Mouse (Mus musculus): ENCODE data around the gene Taf3. TPM values are rescaled to one million over a fixed set of nuclear protein-coding genes. Genes with fewer than 3 reads are reported as not detected.

The Taf3 gene
- polyA plus RNA-seq, 1 experiment: 7.0 TPM

DNA sequence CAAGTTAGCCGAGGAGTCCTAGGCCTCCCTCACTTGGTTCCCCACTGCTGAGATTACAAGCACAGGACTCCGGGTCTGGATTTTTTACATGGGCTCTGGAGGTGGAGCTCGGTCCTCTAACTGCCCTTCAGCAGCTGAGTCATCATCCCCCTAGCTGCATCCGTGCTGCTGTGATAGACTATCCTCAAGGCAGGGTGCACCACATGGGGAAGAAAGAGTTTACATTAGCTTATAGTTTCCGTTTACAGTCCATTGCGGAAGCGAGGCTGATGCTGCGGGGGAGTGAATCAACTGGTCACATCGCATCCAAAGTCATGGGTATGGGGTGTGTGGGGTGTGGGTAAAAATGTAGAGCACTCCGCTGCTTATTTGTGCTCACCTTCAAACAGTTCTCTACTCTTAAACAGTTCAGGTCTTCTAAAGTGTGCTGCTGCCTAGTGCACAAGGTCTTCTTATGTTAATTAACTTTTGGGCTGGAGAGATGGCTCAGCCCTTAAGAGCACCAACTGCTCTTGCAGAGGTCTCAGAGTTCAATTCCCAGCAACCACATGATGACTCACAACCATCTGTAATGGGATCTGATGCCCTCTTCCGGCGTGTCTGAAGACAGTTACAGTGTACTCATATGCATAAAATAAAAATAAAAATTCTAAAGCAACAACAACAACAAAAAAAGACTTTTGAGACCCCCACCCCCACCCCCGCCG, 144.4 kb downstream of the Taf3 start:
- Histone ChIP-seq H3K36me3 (ENCODE audit: control insufficient read depth, insufficient read depth) (no peaks in the 10 kb centered on the region), H3K27me3 (ENCODE audit: control insufficient read depth, insufficient read depth, insufficient read length) (no peaks in the 10 kb centered on the region), H3K79me3 (ENCODE audit: low read depth) (no peaks in the 10 kb centered on the region), H3K4me3 (ENCODE audit: insufficient read depth, poor library complexity, severe bottlenecking) (no peak overlapping the region), H3ac (ENCODE audit: control insufficient read depth, insufficient read length, low read depth) (no peak overlapping the region), H3K79me2 (ENCODE audit: control insufficient read depth, insufficient read depth) (no peaks in the 10 kb centered on the region)
- no peak for TF ChIP-seq CEBPB (IDR thresholded peaks at IDR 0.05; ENCODE audit: low read depth)
- no peak for TF ChIP-seq MAX (IDR thresholded peaks at IDR 0.05)
- no peak for TF ChIP-seq FOSL1 (IDR thresholded peaks at IDR 0.05; ENCODE audit: insufficient read depth, low read length, poor library complexity, severe bottlenecking)
- TF ChIP-seq MYOD1 (IDR thresholded peaks at IDR 0.05; ENCODE audit: control insufficient read depth, insufficient read length, low read depth): no peak
- no peak for TF ChIP-seq CTCF (IDR thresholded peaks at IDR 0.05; ENCODE audit: control insufficient read depth, insufficient read depth, insufficient read length)
- TF ChIP-seq MYOG (IDR thresholded peaks at IDR 0.05; ENCODE audit: control insufficient read depth, extremely low read depth, insufficient read length): no peak
- TF ChIP-seq USF1 (IDR thresholded peaks at IDR 0.05; ENCODE audit: low read depth): no peak

DNA sequence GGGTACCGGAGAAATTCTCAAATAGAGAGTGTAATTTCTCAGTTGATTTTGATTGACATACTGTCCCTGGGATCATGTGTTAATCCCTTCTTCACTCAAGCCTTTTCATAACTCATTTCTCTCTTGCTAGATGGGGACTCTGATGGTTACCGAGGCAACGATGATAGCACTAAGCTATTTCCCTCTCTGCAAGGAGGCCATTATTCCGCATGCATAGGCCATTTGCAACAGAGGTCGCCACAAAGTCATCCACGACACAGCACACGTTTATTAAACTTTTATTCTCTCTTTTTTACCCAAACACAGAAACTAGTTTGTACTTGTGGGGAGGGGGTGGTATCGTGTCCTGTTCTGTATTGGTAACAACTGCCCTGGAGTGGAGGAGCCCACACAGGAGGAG, 150.6 kb downstream of the Taf3 start:
- Histone ChIP-seq H3K4me3 (ENCODE audit: insufficient read depth, poor library complexity, severe bottlenecking) (no peak overlapping the region), H3ac (ENCODE audit: control insufficient read depth, insufficient read length, low read depth) (no peak overlapping the region), H3K27me3 (ENCODE audit: control insufficient read depth, insufficient read depth, insufficient read length) (no peaks in the 10 kb centered on the region), H3K36me3 (ENCODE audit: control insufficient read depth, insufficient read depth) (no peaks in the 10 kb centered on the region), H3K79me3 (ENCODE audit: low read depth) (no peaks in the 10 kb centered on the region), H3K79me2 (ENCODE audit: control insufficient read depth, insufficient read depth) (no peaks in the 10 kb centered on the region)
- no peak for TF ChIP-seq MAX (IDR thresholded peaks at IDR 0.05)
- TF ChIP-seq CTCF (IDR thresholded peaks at IDR 0.05; ENCODE audit: control insufficient read depth, insufficient read depth, insufficient read length): no peak
- no peak for TF ChIP-seq CEBPB (IDR thresholded peaks at IDR 0.05; ENCODE audit: low read depth)
- TF ChIP-seq MYOD1 (IDR thresholded peaks at IDR 0.05; ENCODE audit: control insufficient read depth, insufficient read length, low read depth): no peak
- TF ChIP-seq MYOG (IDR thresholded peaks at IDR 0.05; ENCODE audit: control insufficient read depth, extremely low read depth, insufficient read length): no peak
- TF ChIP-seq FOSL1 (IDR thresholded peaks at IDR 0.05; ENCODE audit: insufficient read depth, low read length, poor library complexity, severe bottlenecking): no peak
- TF ChIP-seq USF1 (IDR thresholded peaks at IDR 0.05; ENCODE audit: low read depth): no peak

DNA sequence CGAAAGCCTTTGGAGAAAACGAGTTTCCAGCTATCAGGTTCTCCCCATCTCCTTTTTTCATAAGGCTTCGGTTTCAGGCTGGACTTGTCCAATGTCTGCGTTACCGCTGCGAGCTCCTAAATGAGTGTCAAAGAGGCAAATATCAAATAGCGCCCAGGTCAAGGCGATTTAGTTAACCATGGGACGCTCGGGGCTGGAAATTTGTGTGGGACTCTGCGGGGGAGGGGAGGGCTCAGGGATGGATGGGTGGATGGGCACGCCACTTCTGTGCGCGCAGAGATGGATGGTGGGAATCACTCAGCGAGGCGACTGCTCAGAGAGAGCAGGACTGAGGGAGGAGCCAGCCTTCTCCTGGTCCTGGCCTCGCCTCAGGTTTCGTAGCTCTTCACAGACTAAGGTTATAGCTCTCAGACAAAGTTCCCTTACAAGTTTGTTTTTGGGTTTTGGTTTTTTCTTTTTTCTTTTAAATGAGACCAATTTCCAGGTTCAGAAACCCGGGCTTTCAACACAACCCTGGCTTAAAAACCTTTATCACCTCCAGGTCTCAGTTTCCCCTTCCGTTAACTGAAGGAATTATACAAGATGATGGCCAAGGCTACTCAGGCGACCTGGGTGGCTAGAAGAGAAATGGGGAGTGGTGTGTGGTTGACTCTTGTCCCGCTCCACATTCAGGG, 152.2 kb downstream of the Taf3 start:
- Histone ChIP-seq H3K36me3 (ENCODE audit: control insufficient read depth, insufficient read depth) (no peaks in the 10 kb centered on the region), H3K79me3 (ENCODE audit: low read depth) (no peaks in the 10 kb centered on the region), H3K4me3 (ENCODE audit: insufficient read depth, poor library complexity, severe bottlenecking) (no peak overlapping the region), H3ac (ENCODE audit: control insufficient read depth, insufficient read length, low read depth) (no peak overlapping the region), H3K27me3 (ENCODE audit: control insufficient read depth, insufficient read depth, insufficient read length) (no peaks in the 10 kb centered on the region), H3K79me2 (ENCODE audit: control insufficient read depth, insufficient read depth) (no peaks in the 10 kb centered on the region)
- TF ChIP-seq MYOG (IDR thresholded peaks at IDR 0.05; ENCODE audit: control insufficient read depth, extremely low read depth, insufficient read length) (no peak), CEBPB (IDR thresholded peaks at IDR 0.05; ENCODE audit: low read depth) (no peak), FOSL1 (IDR thresholded peaks at IDR 0.05; ENCODE audit: insufficient read depth, low read length, poor library complexity, severe bottlenecking) (no peak), MAX (IDR thresholded peaks at IDR 0.05) (no peak), MYOD1 (IDR thresholded peaks at IDR 0.05; ENCODE audit: control insufficient read depth, insufficient read length, low read depth) (no peak), USF1 (IDR thresholded peaks at IDR 0.05; ENCODE audit: low read depth) (no peak), CTCF (IDR thresholded peaks at IDR 0.05; ENCODE audit: control insufficient read depth, insufficient read depth, insufficient read length) (no peak)

DNA sequence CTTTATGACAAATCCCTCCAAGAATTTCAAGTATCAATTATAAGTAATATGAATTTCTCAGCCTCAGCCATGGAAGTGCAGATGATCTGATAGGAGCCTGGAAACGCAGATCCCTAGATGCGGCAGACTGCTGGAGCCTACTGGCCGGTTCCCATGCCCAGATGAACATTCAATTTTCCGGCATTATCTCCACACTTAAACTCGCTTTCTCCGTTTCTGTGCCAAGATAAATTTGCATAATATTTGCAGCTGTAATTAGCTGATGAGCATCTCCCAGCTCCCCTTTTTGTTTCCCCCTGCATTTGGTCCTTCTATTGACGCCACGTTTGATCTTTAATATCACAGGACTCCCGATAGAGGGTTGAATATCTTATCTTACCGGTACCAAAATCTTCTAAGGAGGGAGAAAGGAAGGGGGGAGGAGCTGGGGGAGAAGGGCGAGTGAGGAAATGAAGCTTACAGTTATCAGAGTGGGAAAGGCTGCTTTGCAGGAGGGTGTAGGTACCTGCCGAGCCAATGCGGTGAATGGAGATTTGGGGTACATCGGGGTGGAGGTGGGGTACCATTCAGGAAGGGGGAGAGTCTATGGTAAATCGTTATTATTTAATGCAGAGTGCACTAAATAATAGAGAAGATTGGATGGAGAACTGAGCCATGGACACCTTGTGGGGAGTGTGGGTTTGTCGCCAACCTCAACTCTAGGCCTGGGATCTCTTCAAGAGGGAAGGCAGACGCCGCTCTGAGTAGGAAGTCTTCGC, 153.4 kb downstream of the Taf3 start:
- Histone ChIP-seq H3K4me3 (ENCODE audit: insufficient read depth, poor library complexity, severe bottlenecking) (no peak overlapping the region), H3K79me2 (ENCODE audit: control insufficient read depth, insufficient read depth) (no peaks in the 10 kb centered on the region), H3ac (ENCODE audit: control insufficient read depth, insufficient read length, low read depth) (no peak overlapping the region), H3K27me3 (ENCODE audit: control insufficient read depth, insufficient read depth, insufficient read length) (no peaks in the 10 kb centered on the region), H3K36me3 (ENCODE audit: control insufficient read depth, insufficient read depth) (no peaks in the 10 kb centered on the region), H3K79me3 (ENCODE audit: low read depth) (no peaks in the 10 kb centered on the region)
- TF ChIP-seq CEBPB (IDR thresholded peaks at IDR 0.05; ENCODE audit: low read depth) (no peak), CTCF (IDR thresholded peaks at IDR 0.05; ENCODE audit: control insufficient read depth, insufficient read depth, insufficient read length) (no peak), FOSL1 (IDR thresholded peaks at IDR 0.05; ENCODE audit: insufficient read depth, low read length, poor library complexity, severe bottlenecking) (no peak), USF1 (IDR thresholded peaks at IDR 0.05; ENCODE audit: low read depth) (no peak), MYOD1 (IDR thresholded peaks at IDR 0.05; ENCODE audit: control insufficient read depth, insufficient read length, low read depth) (no peak), MYOG (IDR thresholded peaks at IDR 0.05; ENCODE audit: control insufficient read depth, extremely low read depth, insufficient read length) (no peak), MAX (IDR thresholded peaks at IDR 0.05) (no peak)

DNA sequence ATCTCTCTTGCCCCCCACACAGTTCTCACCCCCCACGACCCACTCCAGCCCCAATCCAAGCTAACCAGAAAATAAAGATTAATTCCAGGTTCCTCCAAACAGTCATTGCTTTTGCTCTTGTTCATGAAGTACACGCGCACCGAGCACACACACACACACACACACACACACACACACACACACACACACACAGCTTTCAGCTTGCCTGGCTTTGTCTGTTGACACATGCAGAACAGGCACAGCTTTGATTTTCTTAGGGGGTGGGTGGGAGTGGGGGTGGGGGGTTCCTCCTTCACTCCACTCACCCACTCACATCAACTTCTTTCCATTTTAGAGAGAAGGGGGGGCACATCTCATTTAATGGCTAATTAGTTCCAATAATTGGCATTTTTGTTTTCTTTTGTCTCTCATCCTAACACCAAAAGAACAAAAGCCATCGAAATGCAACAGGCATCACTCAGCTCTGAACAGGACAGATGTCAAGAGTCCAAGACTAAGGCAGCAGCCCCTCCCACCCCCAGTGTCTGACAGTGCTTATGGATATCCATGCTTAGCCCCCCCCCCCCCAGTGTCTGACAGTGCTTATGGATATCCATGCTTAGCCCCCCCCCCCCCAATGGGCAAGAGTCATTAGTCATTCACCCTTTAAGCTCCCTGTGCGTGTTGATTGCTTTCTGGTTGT, 155.0 kb downstream of the Taf3 start:
- Histone ChIP-seq H3K4me3 (ENCODE audit: insufficient read depth, poor library complexity, severe bottlenecking) (no peak overlapping the region), H3K27me3 (ENCODE audit: control insufficient read depth, insufficient read depth, insufficient read length) (no peaks in the 10 kb centered on the region), H3K79me2 (ENCODE audit: control insufficient read depth, insufficient read depth) (no peaks in the 10 kb centered on the region), H3K79me3 (ENCODE audit: low read depth) (no peaks in the 10 kb centered on the region), H3K36me3 (ENCODE audit: control insufficient read depth, insufficient read depth) (no peaks in the 10 kb centered on the region), H3ac (ENCODE audit: control insufficient read depth, insufficient read length, low read depth) (no peak overlapping the region)
- TF ChIP-seq MYOD1 (IDR thresholded peaks at IDR 0.05; ENCODE audit: control insufficient read depth, insufficient read length, low read depth) (no peak), USF1 (IDR thresholded peaks at IDR 0.05; ENCODE audit: low read depth) (no peak), MYOG (IDR thresholded peaks at IDR 0.05; ENCODE audit: control insufficient read depth, extremely low read depth, insufficient read length) (no peak), CEBPB (IDR thresholded peaks at IDR 0.05; ENCODE audit: low read depth) (no peak), CTCF (IDR thresholded peaks at IDR 0.05; ENCODE audit: control insufficient read depth, insufficient read depth, insufficient read length) (no peak), FOSL1 (IDR thresholded peaks at IDR 0.05; ENCODE audit: insufficient read depth, low read length, poor library complexity, severe bottlenecking) (no peak), MAX (IDR thresholded peaks at IDR 0.05) (no peak)
